Mouse (Mus musculus): ENCODE results near the gene Cyp51.

DNA sequence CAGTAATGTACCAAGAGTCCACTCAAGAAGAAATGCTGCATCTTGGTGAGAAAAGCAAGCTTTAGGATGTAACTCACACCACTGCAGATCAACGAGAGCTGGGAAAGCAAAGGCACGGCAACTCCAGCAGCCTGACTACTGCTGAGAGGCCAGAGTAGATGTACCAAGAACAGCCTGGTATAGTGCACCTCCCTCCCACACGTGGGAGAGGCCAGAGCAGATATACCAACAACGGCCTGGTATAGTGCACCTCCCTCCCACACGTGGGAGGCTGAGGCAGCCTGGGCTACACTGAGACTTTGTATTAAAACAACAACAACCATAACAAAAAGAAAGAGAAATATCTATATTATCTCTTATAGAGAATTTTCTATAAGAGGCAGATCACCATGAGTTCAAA is 16.4 kb downstream of the Cyp51 start:
- no peak for TF ChIP-seq CTCF (IDR thresholded peaks at IDR 0.05; ENCODE audit: insufficient read depth, low read depth, low read length)
- no peak for TF ChIP-seq POLR2A (IDR thresholded peaks at IDR 0.05; ENCODE audit: insufficient read depth, low read depth, low read length)
